Mouse (Mus musculus): Measurements from ENCODE around the gene Upk3b.

DNA sequence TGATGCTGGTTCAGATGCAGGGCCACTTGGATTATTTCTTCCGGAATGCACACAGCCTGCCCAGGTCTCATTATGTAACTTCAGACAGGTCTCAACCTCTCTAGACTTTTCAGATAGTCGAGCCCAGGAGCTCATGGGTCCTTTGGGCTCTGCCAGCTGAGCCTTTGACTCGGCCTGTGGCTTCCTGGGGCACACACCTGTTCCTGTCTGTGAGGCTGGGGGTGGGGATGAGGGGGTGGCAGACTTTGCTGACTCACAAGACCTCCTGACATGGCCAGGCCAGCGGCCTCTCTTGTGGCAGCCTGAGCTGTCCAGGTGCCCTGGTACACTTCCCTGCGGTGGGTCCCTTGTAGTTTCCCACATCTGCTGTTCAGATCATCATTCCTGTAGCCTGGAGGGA lies 53.6 kb downstream of the Upk3b start:
- TF ChIP-seq CTCF (IDR thresholded peaks at IDR 0.05; ENCODE audit: low read depth, low read length) (no peak), EP300 (IDR thresholded peaks at IDR 0.05; ENCODE audit: insufficient read depth, low read depth, low read length) (no peak)
